Mouse (Mus musculus): Measurements from ENCODE around the gene Tssk6. TPM values are rescaled to one million over a fixed set of nuclear protein-coding genes. Genes with fewer than 3 reads are reported as not detected.

Tssk6 gene
- polyA plus RNA-seq, 1 experiment = 0.92 TPM

DNA sequence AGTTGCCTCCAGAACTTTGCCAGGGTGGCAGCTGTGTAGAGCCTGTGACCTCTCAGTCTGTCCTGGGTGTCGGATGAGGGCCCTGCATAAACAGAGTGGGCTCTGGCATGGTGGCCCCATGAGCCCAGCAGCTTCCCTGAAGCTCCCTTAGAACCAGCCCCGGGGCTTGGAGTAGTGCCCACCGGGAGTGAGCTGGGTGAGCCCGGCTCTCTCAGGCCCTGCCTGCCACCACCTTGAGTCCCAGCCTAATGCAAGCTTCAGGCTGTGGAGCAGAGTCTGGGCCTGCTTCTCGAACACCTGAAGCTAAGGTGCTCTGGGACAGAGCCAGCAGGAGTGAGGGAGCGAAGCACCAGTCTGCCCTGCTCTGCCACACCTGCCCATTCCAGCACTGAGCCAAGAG lies 31.1 kb upstream of the Tssk6 start:
- H3K27me3 ChIP-seq (ENCODE audit: control insufficient read depth, insufficient read depth, insufficient read length) = no peaks in the 10 kb centered on the region
- no peaks in the 10 kb centered on the region for H3K36me3 ChIP-seq (ENCODE audit: control insufficient read depth, insufficient read depth)

DNA sequence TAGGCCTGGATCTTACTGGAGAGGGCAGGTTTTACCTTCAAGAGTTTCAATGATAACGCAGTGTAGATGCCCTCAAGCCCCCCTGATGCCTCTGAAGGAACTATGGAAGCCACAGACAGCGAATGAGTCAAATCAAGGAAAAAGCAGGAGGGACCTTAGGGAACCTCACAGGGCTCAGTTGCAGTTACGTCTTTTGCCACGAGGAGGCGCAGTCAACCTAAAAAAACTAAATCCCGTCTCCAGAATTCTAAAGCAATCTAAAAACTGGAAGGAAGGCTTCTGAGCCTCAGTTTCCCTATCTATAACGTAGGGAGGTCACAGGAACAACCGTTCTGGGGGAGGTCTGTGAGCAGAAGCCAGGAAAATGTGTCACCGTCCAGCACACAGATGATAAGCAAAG lies 27.8 kb upstream of the Tssk6 start:
- no peak overlapping the region for H3K4me3 ChIP-seq
- no peaks in the 10 kb centered on the region for H3K36me3 ChIP-seq (ENCODE audit: control insufficient read depth, insufficient read depth)
- no peak for TF ChIP-seq MAX (IDR thresholded peaks at IDR 0.05; ENCODE audit: low read depth)
- no peak for TF ChIP-seq POLR2A (IDR thresholded peaks at IDR 0.05; ENCODE audit: insufficient read length, low read depth)
- TF ChIP-seq POLR2AphosphoS2 (IDR thresholded peaks at IDR 0.05; ENCODE audit: insufficient read length, low read depth) = no peak
- no peak for TF ChIP-seq USF1 (IDR thresholded peaks at IDR 0.05; ENCODE audit: low read depth)
- TF ChIP-seq CEBPB (IDR thresholded peaks at IDR 0.05; ENCODE audit: insufficient read depth, poor library complexity, severe bottlenecking) = no peak
- no peak for TF ChIP-seq REST (IDR thresholded peaks at IDR 0.05; ENCODE audit: insufficient read depth, insufficient read length)
- no peak for TF ChIP-seq E2F4 (IDR thresholded peaks at IDR 0.05; ENCODE audit: insufficient read depth)
- no peak for TF ChIP-seq TCF12 (IDR thresholded peaks at IDR 0.05; ENCODE audit: insufficient read depth, poor library complexity, severe bottlenecking)
- TF ChIP-seq TCF3 (IDR thresholded peaks at IDR 0.05; ENCODE audit: insufficient read length, low read depth) = no peak
- no peak for TF ChIP-seq MYOG (IDR thresholded peaks at IDR 0.05; ENCODE audit: control insufficient read depth in 1 of 3, insufficient read depth in 1 of 3, insufficient read length in 2 of 3, low read depth in 2 of 3)
- H3K27me3 ChIP-seq (ENCODE audit: control insufficient read depth, insufficient read depth, insufficient read length) = no peaks in the 10 kb centered on the region
- peak overlapping the region; percentile 66 for H3K4me2 ChIP-seq (ENCODE audit: low read depth)
- no peaks in the 10 kb centered on the region for H3K79me2 ChIP-seq (ENCODE audit: control insufficient read depth, insufficient read depth)
- no peak overlapping the region for H3ac ChIP-seq (ENCODE audit: control insufficient read depth, insufficient read length)

More for the DNA sequence above, 31.1 kb upstream of the Tssk6 start:
- Histone ChIP-seq H3K79me2 (ENCODE audit: control insufficient read depth, insufficient read depth) (no peaks in the 10 kb centered on the region), H3ac (ENCODE audit: control insufficient read depth, insufficient read length) (no peak overlapping the region), H3K4me2 (ENCODE audit: low read depth) (no peak overlapping the region), H3K4me3 (no peak overlapping the region)
- no peak for TF ChIP-seq MAX (IDR thresholded peaks at IDR 0.05; ENCODE audit: low read depth)
- TF ChIP-seq POLR2A (IDR thresholded peaks at IDR 0.05; ENCODE audit: insufficient read length, low read depth) = no peak
- no peak for TF ChIP-seq TCF3 (IDR thresholded peaks at IDR 0.05; ENCODE audit: insufficient read length, low read depth)
- no peak for TF ChIP-seq CEBPB (IDR thresholded peaks at IDR 0.05; ENCODE audit: insufficient read depth, poor library complexity, severe bottlenecking)
- TF ChIP-seq E2F4 (IDR thresholded peaks at IDR 0.05; ENCODE audit: insufficient read depth) = no peak
- TF ChIP-seq MYOD1 (IDR thresholded peaks at IDR 0.05; ENCODE audit: control insufficient read depth in 1 of 3, insufficient read length in 2 of 3, low read depth in 2 of 3) = no peak
- no peak for TF ChIP-seq SRF (IDR thresholded peaks at IDR 0.05; ENCODE audit: control insufficient read depth, insufficient read length, low read depth)
- no peak for TF ChIP-seq REST (IDR thresholded peaks at IDR 0.05; ENCODE audit: insufficient read depth, insufficient read length)
- TF ChIP-seq POLR2AphosphoS2 (IDR thresholded peaks at IDR 0.05; ENCODE audit: insufficient read length, low read depth) = no peak
- TF ChIP-seq USF1 (IDR thresholded peaks at IDR 0.05; ENCODE audit: low read depth) = no peak
- TF ChIP-seq MYOG (IDR thresholded peaks at IDR 0.05; ENCODE audit: control insufficient read depth in 1 of 3, insufficient read depth in 1 of 3, insufficient read length in 2 of 3, low read depth in 2 of 3) = no peak
- no peak for TF ChIP-seq TCF12 (IDR thresholded peaks at IDR 0.05; ENCODE audit: insufficient read depth, poor library complexity, severe bottlenecking)

DNA sequence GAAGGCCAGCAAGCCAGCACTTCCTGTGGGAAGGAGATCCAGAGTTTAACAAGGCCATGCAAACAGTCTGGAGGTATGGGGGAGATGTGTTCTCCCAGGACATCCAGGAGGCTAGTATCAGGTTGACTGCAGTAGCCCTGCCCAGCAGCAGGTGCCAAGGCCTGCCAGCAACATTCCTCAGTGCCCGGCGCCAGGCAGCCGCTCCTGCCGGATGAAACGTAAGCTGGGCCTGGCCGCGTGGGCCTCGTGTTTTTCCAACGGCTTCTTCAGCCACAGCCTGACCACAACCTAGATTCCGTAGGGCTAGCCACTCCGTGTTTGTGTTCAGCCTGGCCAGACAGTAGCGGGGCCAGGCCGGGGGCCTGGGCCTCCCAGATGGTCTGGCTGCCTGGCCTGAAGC lies 27.3 kb upstream of the Tssk6 start:
- Histone ChIP-seq H3K27me3 (ENCODE audit: control insufficient read depth, insufficient read depth, insufficient read length) (no peaks in the 10 kb centered on the region), H3K4me3 (no peak overlapping the region), H3ac (ENCODE audit: control insufficient read depth, insufficient read length) (no peak overlapping the region), H3K4me2 (ENCODE audit: low read depth) (peak overlapping the region; percentile 66), H3K36me3 (ENCODE audit: control insufficient read depth, insufficient read depth) (no peaks in the 10 kb centered on the region), H3K79me2 (ENCODE audit: control insufficient read depth, insufficient read depth) (no peaks in the 10 kb centered on the region)
- no peak for TF ChIP-seq POLR2A (IDR thresholded peaks at IDR 0.05; ENCODE audit: insufficient read length, low read depth)
- no peak for TF ChIP-seq POLR2AphosphoS2 (IDR thresholded peaks at IDR 0.05; ENCODE audit: insufficient read length, low read depth)
- TF ChIP-seq MYOD1 (IDR thresholded peaks at IDR 0.05; ENCODE audit: control insufficient read depth in 1 of 3, insufficient read length in 2 of 3, low read depth in 2 of 3) = peak in 2 of 3 experiments; percentile 78 to 93
- peak; percentile 37 for TF ChIP-seq TCF3 (IDR thresholded peaks at IDR 0.05; ENCODE audit: insufficient read length, low read depth)
- no peak for TF ChIP-seq TCF12 (IDR thresholded peaks at IDR 0.05; ENCODE audit: insufficient read depth, poor library complexity, severe bottlenecking)
- TF ChIP-seq SRF (IDR thresholded peaks at IDR 0.05; ENCODE audit: control insufficient read depth, insufficient read length, low read depth) = no peak
- no peak for TF ChIP-seq CEBPB (IDR thresholded peaks at IDR 0.05; ENCODE audit: insufficient read depth, poor library complexity, severe bottlenecking)
- peak; percentile 39 to 93 (median 77) for TF ChIP-seq MYOG (IDR thresholded peaks at IDR 0.05; ENCODE audit: control insufficient read depth in 1 of 3, insufficient read depth in 1 of 3, insufficient read length in 2 of 3, low read depth in 2 of 3)

DNA sequence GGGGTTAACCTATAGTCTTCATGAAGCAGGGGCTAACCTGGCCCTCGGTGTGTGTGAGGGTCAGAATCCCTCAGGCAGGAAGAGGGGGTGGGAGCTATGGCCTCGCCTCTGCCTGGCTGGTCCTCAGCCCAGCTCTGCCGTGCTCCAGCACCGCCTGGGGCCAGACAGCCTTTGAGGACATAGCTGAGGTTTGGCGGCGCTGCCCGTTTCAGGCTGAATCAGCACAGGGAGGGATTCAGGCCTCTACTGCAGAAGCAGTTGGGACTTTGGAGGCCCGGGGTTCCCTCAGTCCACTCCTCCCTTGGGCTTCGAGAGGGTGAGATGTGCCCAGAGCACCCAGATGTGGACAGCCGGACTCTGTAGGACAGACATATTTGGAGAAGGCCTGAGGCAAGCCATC lies 25.9 kb upstream of the Tssk6 start:
- Histone ChIP-seq H3ac (ENCODE audit: control insufficient read depth, insufficient read length) (no peak overlapping the region), H3K36me3 (ENCODE audit: control insufficient read depth, insufficient read depth) (no peaks in the 10 kb centered on the region), H3K27me3 (ENCODE audit: control insufficient read depth, insufficient read depth, insufficient read length) (no peaks in the 10 kb centered on the region), H3K79me2 (ENCODE audit: control insufficient read depth, insufficient read depth) (no peaks in the 10 kb centered on the region), H3K4me2 (ENCODE audit: low read depth) (no peak overlapping the region), H3K4me3 (no peak overlapping the region)
- TF ChIP-seq MYOG (IDR thresholded peaks at IDR 0.05; ENCODE audit: control insufficient read depth in 1 of 3, insufficient read depth in 1 of 3, insufficient read length in 2 of 3, low read depth in 2 of 3) = no peak
- TF ChIP-seq TCF12 (IDR thresholded peaks at IDR 0.05; ENCODE audit: insufficient read depth, poor library complexity, severe bottlenecking) = no peak
- TF ChIP-seq MYOD1 (IDR thresholded peaks at IDR 0.05; ENCODE audit: control insufficient read depth in 1 of 3, insufficient read length in 2 of 3, low read depth in 2 of 3) = no peak
- no peak for TF ChIP-seq USF1 (IDR thresholded peaks at IDR 0.05; ENCODE audit: low read depth)
- no peak for TF ChIP-seq E2F4 (IDR thresholded peaks at IDR 0.05; ENCODE audit: insufficient read depth)
- no peak for TF ChIP-seq MAX (IDR thresholded peaks at IDR 0.05; ENCODE audit: low read depth)
- no peak for TF ChIP-seq REST (IDR thresholded peaks at IDR 0.05; ENCODE audit: insufficient read depth, insufficient read length)
- TF ChIP-seq TCF3 (IDR thresholded peaks at IDR 0.05; ENCODE audit: insufficient read length, low read depth) = no peak
- TF ChIP-seq CEBPB (IDR thresholded peaks at IDR 0.05; ENCODE audit: insufficient read depth, poor library complexity, severe bottlenecking) = no peak
- no peak for TF ChIP-seq POLR2A (IDR thresholded peaks at IDR 0.05; ENCODE audit: insufficient read length, low read depth)
- no peak for TF ChIP-seq SRF (IDR thresholded peaks at IDR 0.05; ENCODE audit: control insufficient read depth, insufficient read length, low read depth)
- TF ChIP-seq POLR2AphosphoS2 (IDR thresholded peaks at IDR 0.05; ENCODE audit: insufficient read length, low read depth) = no peak
